Mouse (Mus musculus) stomach, embryonic 15.5 days (tissue): ENCODE data around the gene Olfr171. TPM values are rescaled to one million over a fixed set of nuclear protein-coding genes. Genes with fewer than 3 reads are reported as not detected.
"Not testable (repeated sequence)": the region's sequence is repeated elsewhere in the genome, so short reads cannot be mapped to it uniquely, and the experiment has no call there.

Experiments
- ATAC-seq: fragments of 200-750 bp; cut with Nextera tagmentation; 2 replicates; pipeline ENCODE4 v1.8.0; 2017; ENCODE audit warnings: low read depth, moderate number of reproducible peaks, moderate TSS enrichment; ENCODE audit not compliant: insufficient read depth, low FRiP score
- H3K27ac ChIP-seq: fragments of 300-500 bp; sonication (generic); 2 replicates; pipeline ENCODE4 v1.5.1; 2015; ENCODE audit warnings: mild to moderate bottlenecking, inconsistent platforms
- H3K27me3 ChIP-seq: fragments of 300-500 bp; sonication (generic); replicated peaks from 2 replicates; pipeline ENCODE4 v1.6.1; 2015; ENCODE audit warnings: inconsistent platforms
- H3K36me3 ChIP-seq: fragments of 300-500 bp; sonication (generic); 2 replicates; pipeline ENCODE4 v1.6.1; 2015; ENCODE audit warnings: inconsistent platforms
- H3K4me1 ChIP-seq: fragments of 300-500 bp; sonication (generic); 2 replicates; pipeline ENCODE4 v1.6.1; 2015; ENCODE audit warnings: inconsistent platforms
- H3K4me2 ChIP-seq: fragments of 300-500 bp; sonication (generic); 2 replicates; pipeline ENCODE4 v1.6.1; 2015; ENCODE audit warnings: mild to moderate bottlenecking, inconsistent platforms
- H3K4me3 ChIP-seq: fragments of 300-500 bp; sonication (generic); replicated peaks from 2 replicates; pipeline ENCODE4 v1.5.1; 2015; ENCODE audit warnings: inconsistent platforms
- H3K9ac ChIP-seq: fragments of 300-500 bp; sonication (generic); 2 replicates; pipeline ENCODE4 v1.6.1; 2015; ENCODE audit warnings: inconsistent platforms
- H3K9me3 ChIP-seq: fragments of 300-500 bp; sonication (generic); 2 replicates; pipeline ENCODE4 v1.6.1; 2016; ENCODE audit warnings: inconsistent platforms
- WGBS: fragments of 180-500 bp; shearing (Covaris S2); methylation state at CpG from one replicate; pipeline ENCODE4 v1.1.7; 2015; 5-methylcytosine and 5-hydroxymethylcytosine counted together
- polyA plus RNA-seq: library from polyadenylated mRNA; unstranded; fragments of >200 nt; fragmentation: Nextera tagmentation; extraction: Ambion mirVana; gene quantifications from 2 replicates; pipeline ENCODE4 v1.2.1, GENCODE M21; 2015

Olfr171 gene
- not detected in 2 replicates for polyA plus RNA-seq

DNA sequence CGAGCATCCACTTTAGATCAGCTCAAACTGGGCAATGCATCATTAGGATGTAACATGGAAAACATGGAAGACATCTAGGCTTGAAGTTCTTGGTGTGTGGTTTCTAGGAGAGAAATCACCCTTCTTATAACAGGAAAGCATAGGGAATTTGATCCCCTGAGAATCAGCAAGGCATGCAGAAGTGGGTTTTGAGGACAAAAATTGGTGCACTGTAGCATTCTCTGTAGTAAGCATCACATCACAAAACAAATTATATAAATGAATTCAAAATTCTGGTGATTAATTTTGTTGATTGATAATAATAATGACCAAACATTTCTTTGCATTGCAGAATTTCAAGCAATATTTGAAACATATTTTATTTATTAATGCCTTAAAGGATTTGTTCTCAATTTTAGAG lies at the start of gene Olfr171:
TSS of gene Olfr171 (minus strand) at position 101 of the 400 bp plus-strand sequence.
- H3K4me2 ChIP-seq: no peak within 1 kb of the TSS
- no peaks in the 10 kb centered on the region for H3K4me1 ChIP-seq
- no peak for ATAC-seq
- 85% methylated on average over 1 of the region's 1 CpGs for WGBS
- H3K4me3 ChIP-seq: no peak within 1 kb of the TSS
- no peak within 1 kb of the TSS for H3K27ac ChIP-seq
- H3K36me3 ChIP-seq: no peaks in the 10 kb centered on the region
- H3K9me3 ChIP-seq: no peaks in the 10 kb centered on the region
- H3K9ac ChIP-seq: no peak within 1 kb of the TSS
- no peaks in the 10 kb centered on the region for H3K27me3 ChIP-seq

DNA sequence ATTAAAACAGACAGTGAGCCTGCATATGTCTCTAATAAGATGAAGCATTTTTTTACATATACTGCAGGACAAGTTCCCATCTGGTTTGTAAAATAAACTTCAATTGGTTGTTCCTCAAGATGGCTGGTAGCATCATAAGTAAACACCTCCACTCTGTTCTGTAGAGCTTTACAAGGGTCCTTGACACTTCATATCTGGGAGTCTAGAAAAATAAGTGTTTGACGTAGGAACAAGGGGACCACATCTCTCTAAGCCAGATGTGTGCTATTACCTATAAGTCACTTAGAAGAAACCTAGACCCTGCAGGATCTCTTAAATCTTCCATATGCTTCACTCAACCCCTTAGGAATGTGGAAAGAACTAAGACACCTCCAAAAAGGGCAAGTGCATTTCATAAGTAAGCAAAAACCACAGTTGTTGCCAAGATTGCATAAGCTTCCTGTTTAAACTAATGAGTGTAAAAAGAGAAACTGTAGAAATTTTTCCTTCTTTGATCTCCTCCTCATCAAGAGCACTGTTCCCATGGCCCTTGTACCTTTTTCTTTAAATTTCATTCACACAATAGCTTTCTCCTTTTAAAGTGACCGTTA lies 41.1 kb upstream of the Olfr171 start:
- Histone ChIP-seq H3K9ac (no peak overlapping the region), H3K4me3 (no peak overlapping the region), H3K9me3 (no peaks in the 10 kb centered on the region), H3K4me1 (no peaks in the 10 kb centered on the region), H3K36me3 (no peaks in the 10 kb centered on the region), H3K4me2 (no peak overlapping the region), H3K27ac (no peak overlapping the region), H3K27me3 (no peaks in the 10 kb centered on the region)
- ATAC-seq: no peak
- WGBS: 80% methylated on average over 2 of the region's 2 CpGs

DNA sequence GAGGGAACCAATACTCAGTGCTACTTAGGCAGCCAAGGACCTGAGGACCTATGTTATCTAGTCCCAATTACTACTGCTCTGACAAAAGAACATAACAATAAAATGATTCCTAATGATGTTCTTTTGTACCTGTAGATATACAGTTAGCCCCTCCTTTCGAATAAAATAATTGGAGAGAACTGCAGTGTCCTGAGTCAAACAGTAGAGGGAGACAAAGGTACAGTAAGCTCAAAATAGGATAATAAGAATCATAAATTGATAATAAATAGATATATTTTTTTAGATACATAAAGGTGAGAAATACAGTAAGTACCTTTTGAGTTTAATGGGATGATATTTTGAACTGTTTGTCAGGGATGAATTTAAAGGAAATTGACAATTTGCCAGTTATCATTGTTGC lies 36.6 kb upstream of the Olfr171 start:
- Histone ChIP-seq H3K9me3 (no peaks in the 10 kb centered on the region), H3K4me3 (no peak overlapping the region), H3K27ac (no peak overlapping the region), H3K9ac (no peak overlapping the region), H3K4me2 (no peak overlapping the region), H3K4me1 (no peaks in the 10 kb centered on the region), H3K27me3 (no peaks in the 10 kb centered on the region), H3K36me3 (no peaks in the 10 kb centered on the region)
- 48% methylated on average over 1 of the region's 1 CpGs for WGBS
- ATAC-seq: no peak

DNA sequence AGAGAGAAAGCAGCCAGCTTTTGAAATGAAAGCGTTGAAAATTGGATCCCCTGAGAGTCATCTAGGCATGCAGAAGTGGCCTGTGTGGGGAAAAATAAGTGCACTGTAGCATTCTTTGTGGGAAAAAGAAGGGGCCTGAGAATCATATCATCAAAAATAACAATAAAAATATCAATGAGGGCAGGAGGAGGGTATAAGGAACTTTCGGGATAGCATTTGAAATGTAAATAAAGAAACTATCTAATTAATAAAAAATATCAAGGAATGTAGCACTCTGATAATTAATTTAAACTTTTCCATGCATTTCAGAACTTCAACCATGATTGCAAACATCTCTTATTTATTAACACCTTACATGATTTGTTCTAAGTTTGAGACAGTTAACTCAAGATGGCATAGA lies 17.9 kb downstream of the Olfr171 start, which contains the start of gene Olfr170:
TSS of gene Olfr170 (minus strand) at position 101 of the 400 bp plus-strand sequence.
- ATAC-seq, H3K4me3 ChIP-seq, H3K36me3 ChIP-seq, H3K9me3 ChIP-seq, H3K27me3 ChIP-seq, H3K9ac ChIP-seq, H3K4me1 ChIP-seq, H3K4me2 ChIP-seq, H3K27ac ChIP-seq: not testable (repeated sequence)
- 83% methylated on average over 2 of the region's 2 CpGs for WGBS

DNA sequence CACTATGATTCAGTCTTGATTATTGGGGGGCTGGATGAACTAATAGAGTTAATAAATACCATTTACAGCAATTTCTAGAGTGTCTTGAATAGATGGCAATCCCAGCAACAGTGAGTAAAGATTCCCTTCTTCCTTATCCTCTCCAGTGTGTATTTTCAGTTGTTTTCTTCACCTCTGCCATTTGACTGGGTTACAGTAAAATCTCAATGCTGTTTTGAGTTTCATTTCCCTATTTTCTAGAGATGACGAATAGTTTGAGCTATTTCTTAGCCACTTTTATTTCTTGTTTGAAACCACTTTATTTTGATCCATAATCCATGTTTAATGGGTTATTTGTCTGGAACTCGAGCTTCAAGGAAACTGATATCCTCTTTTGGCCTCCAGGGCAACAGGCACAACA lies 26.6 kb downstream of the Olfr171 start:
- Histone ChIP-seq H3K4me3 (no peak overlapping the region), H3K27ac (no peak overlapping the region), H3K36me3 (no peaks in the 10 kb centered on the region), H3K27me3 (no peaks in the 10 kb centered on the region), H3K4me1 (no peaks in the 10 kb centered on the region), H3K4me2 (no peak overlapping the region), H3K9me3 (no peaks in the 10 kb centered on the region), H3K9ac (no peak overlapping the region)
- no peak for ATAC-seq
- 59% methylated on average over 2 of the region's 2 CpGs for WGBS

Other genes with a start within 250 kb of the Olfr171 start
- gene Olfr165, start 206.8 kb downstream of the Olfr171 start, polyA plus RNA-seq: not detected in 2 replicates
- gene Olfr166, start 146.2 kb downstream of the Olfr171 start, polyA plus RNA-seq: not detected in 2 replicates
- gene Olfr167, start 107.7 kb downstream of the Olfr171 start, polyA plus RNA-seq: not detected in 2 replicates
- not detected in 2 replicates for gene Olfr168, start 94.4 kb downstream of the Olfr171 start, polyA plus RNA-seq
- not detected in 2 replicates for gene Olfr169, start 58.1 kb downstream of the Olfr171 start, polyA plus RNA-seq
- not detected in 2 replicates for gene Olfr170, start 18.0 kb downstream of the Olfr171 start, polyA plus RNA-seq
- 0.04 and 0.14 TPM in 2 replicates for gene Lamp3, start 76.5 kb upstream of the Olfr171 start, polyA plus RNA-seq
- 13.3 and 13.4 TPM in 2 replicates for gene B3gnt5, start 130.3 kb upstream of the Olfr171 start, polyA plus RNA-seq